Mouse (Mus musculus): ENCODE measurements around the gene Cxcl13.

- TF ChIP-seq CTCF (IDR thresholded peaks at IDR 0.05; ENCODE audit: borderline replicate concordance, extremely low read depth, insufficient read depth, insufficient read length) (no peak), POLR2A (IDR thresholded peaks at IDR 0.05; ENCODE audit: borderline replicate concordance, extremely low read depth, insufficient read depth, insufficient read length, poor library complexity, severe bottlenecking) (no peak)
These were observed 30.9 kb upstream of the Cxcl13 start for GRCm38 (mm10) chr5:95925931-95926263.

Measured in brain, embryonic 14.5 days (tissue).